12 mouse cellular contexts compared by ENCODE assay signal in genomic region chr3:94506664-94507063, GRCm38 (mm10). TPM values are rescaled to one million over a fixed set of nuclear protein-coding genes. Genes with fewer than 3 reads are reported as not detected.
DNase-seq lines count a peak whose midpoint lies in the region; ATAC-seq and TF ChIP-seq lines count a peak whose summit lies in the region.
"Had no signal": no experiment of that assay in that cellular context is flagged by ENCODE, and none has a peak within 500 bp of the region (broad histone marks: within the 10 kb centered on the region; RNA-seq: fewer than 3 reads in every experiment).

No protein-coding gene starts in this region.

- H3K27me3 ChIP-seq in liver, embryonic 11.5 days (replicated peaks; ENCODE audit: control insufficient read depth, insufficient read depth, low read length), result no peaks in the 10 kb centered on the region
- H3K27me3 ChIP-seq in liver, postnatal 0 days (ENCODE audit: insufficient read depth, low read length), result no peaks in the 10 kb centered on the region
- no peaks in the 10 kb centered on the region for H3K27me3 ChIP-seq in forebrain, embryonic 14.5 days (replicated peaks; ENCODE audit: control insufficient read depth, insufficient read depth, low read length)
- H3K27me3 ChIP-seq: forebrain, embryonic 13.5 days; hindbrain, embryonic 13.5 days; limb, embryonic 13.5 days had no signal

- WGBS in liver, embryonic 11.5 days, result 79% methylated on average over 1 of the region's 1 CpGs
- 85% methylated on average over 1 of the region's 1 CpGs for WGBS in liver, postnatal 0 days (ENCODE audit: insufficient replicate concordance)
- WGBS in forebrain, embryonic 14.5 days, result 92% methylated on average over 1 of the region's 1 CpGs

- H3K27ac ChIP-seq in liver, embryonic 11.5 days (ENCODE audit: low read depth, low read length), result no peak overlapping the region
- H3K27ac ChIP-seq in ES-E14 (ENCODE audit: insufficient read depth, low read depth, low read length, poor library complexity, severe bottlenecking), result no peak overlapping the region
- H3K27ac ChIP-seq in liver, postnatal 0 days (ENCODE audit: low read depth), result no peak overlapping the region
- H3K27ac ChIP-seq in forebrain, embryonic 14.5 days (ENCODE audit: low read depth, low read length), result no peak overlapping the region
- H3K27ac ChIP-seq: forebrain, embryonic 13.5 days; hindbrain, embryonic 13.5 days; limb, embryonic 13.5 days had no signal

- DNase-seq in CD4-positive, CD25-positive, alpha-beta regulatory T cell, adult 2 months (ENCODE audit: low read depth, low spot score), result peak; percentile 41
- DNase-seq in liver, result peak; percentile 26
- DNase-seq in liver, embryonic 11.5 days (ENCODE audit: low spot score), result no peak
- DNase-seq in ES-E14 (ENCODE audit: low read depth, low spot score), result no peak
- DNase-seq in liver, postnatal 0 days, result no peak
- DNase-seq in forebrain, embryonic 14.5 days (ENCODE audit: low spot score), result no peak
- no peak for DNase-seq in gastrocnemius, postnatal 4 days (ENCODE audit: low spot score in 2 of 2)

- no peak overlapping the region for H3K4me2 ChIP-seq in liver, embryonic 11.5 days
- H3K4me2 ChIP-seq in liver, postnatal 0 days (ENCODE audit: low read depth, low read length), result no peak overlapping the region
- H3K4me2 ChIP-seq in forebrain, embryonic 14.5 days (ENCODE audit: low read length), result no peak overlapping the region
- H3K4me2 ChIP-seq: forebrain, embryonic 13.5 days; hindbrain, embryonic 13.5 days; limb, embryonic 13.5 days had no signal

- no peak overlapping the region for H3K4me3 ChIP-seq in liver, embryonic 11.5 days (ENCODE audit: low read depth, low read length)
- H3K4me3 ChIP-seq in ES-E14 (ENCODE audit: insufficient read depth in 1 of 2, low read depth in 1 of 2, low read length in 2 of 2, poor library complexity in 1 of 2, severe bottlenecking in 1 of 2), result no peak overlapping the region
- no peak overlapping the region for H3K4me3 ChIP-seq in liver, postnatal 0 days (ENCODE audit: low read depth, low read length)
- H3K4me3 ChIP-seq in forebrain, embryonic 14.5 days (ENCODE audit: low read depth, low read length), result no peak overlapping the region
- H3K4me3 ChIP-seq: forebrain, embryonic 13.5 days; hindbrain, embryonic 13.5 days; limb, embryonic 13.5 days had no signal

- no peak for ATAC-seq in CD4-positive, CD25-positive, alpha-beta regulatory T cell, adult 4 months
- ATAC-seq in liver, embryonic 11.5 days (replicated peaks; ENCODE audit: low FRiP score), result no peak
- ATAC-seq in liver, postnatal 0 days, result no peak
- ATAC-seq in forebrain, embryonic 14.5 days, result no peak
- ATAC-seq: forebrain, embryonic 13.5 days had no signal

- in situ Hi-C loops in ES-E14 (cut with MboI; ENCODE audit: low sequenced_read_pairs in 2 of 2, unreplicated experiment in 2 of 2), result no loop called here

- TF ChIP-seq CTCF in liver, postnatal 0 days (IDR thresholded peaks at IDR 0.05; ENCODE audit: low read depth), result peak; percentile 51

- no peak for TF ChIP-seq EP300 in liver, postnatal 0 days (IDR thresholded peaks at IDR 0.05; ENCODE audit: low read depth)

- peaks cover 6% of the 10 kb centered on the region; the same call in 1 of the 2 replicates for H3K36me3 ChIP-seq in liver, embryonic 11.5 days (ENCODE audit: control insufficient read depth, insufficient read depth, low read length)
- peaks cover 8% of the 10 kb centered on the region for H3K36me3 ChIP-seq in ES-E14 (ENCODE audit: control insufficient read depth, insufficient read depth, low read length, poor library complexity, severe bottlenecking)
- H3K36me3 ChIP-seq in liver, postnatal 0 days (replicated peaks; ENCODE audit: insufficient read depth, low read length), result peaks cover 39% of the 10 kb centered on the region; the same call in 1 of the 2 replicates
- H3K36me3 ChIP-seq in forebrain, embryonic 14.5 days (ENCODE audit: control insufficient read depth, insufficient read depth, low read length), result peaks cover 48% of the 10 kb centered on the region

- no peaks in the 10 kb centered on the region for H3K4me1 ChIP-seq in liver, embryonic 11.5 days (replicated peaks; ENCODE audit: control insufficient read depth, insufficient read depth, low read length)
- H3K4me1 ChIP-seq in ES-E14 (ENCODE audit: control insufficient read depth in 2 of 2, insufficient read depth in 2 of 2, low read length in 2 of 2, poor library complexity in 1 of 2), result no peaks in the 10 kb centered on the region
- no peaks in the 10 kb centered on the region for H3K4me1 ChIP-seq in liver, postnatal 0 days (ENCODE audit: insufficient read depth)
- no peaks in the 10 kb centered on the region for H3K4me1 ChIP-seq in forebrain, embryonic 14.5 days (ENCODE audit: control insufficient read depth, insufficient read depth, low read length)
- H3K4me1 ChIP-seq: forebrain, embryonic 13.5 days; hindbrain, embryonic 13.5 days; limb, embryonic 13.5 days had no signal

- no peak overlapping the region for H3K9ac ChIP-seq in liver, embryonic 11.5 days (ENCODE audit: low read depth, low read length)
- H3K9ac ChIP-seq in ES-E14 (ENCODE audit: insufficient read depth, low read depth, low read length, poor library complexity, severe bottlenecking), result no peak overlapping the region
- H3K9ac ChIP-seq in liver, postnatal 0 days (replicated peaks), result no peak overlapping the region
- H3K9ac ChIP-seq in forebrain, embryonic 14.5 days (ENCODE audit: low read length), result no peak overlapping the region
- H3K9ac ChIP-seq: forebrain, embryonic 13.5 days; hindbrain, embryonic 13.5 days; limb, embryonic 13.5 days had no signal

- no peaks in the 10 kb centered on the region for H3K9me3 ChIP-seq in liver, embryonic 11.5 days (ENCODE audit: control insufficient read depth, low read length)
- no peaks in the 10 kb centered on the region for H3K9me3 ChIP-seq in ES-E14 (ENCODE audit: control insufficient read depth, insufficient read depth, low read depth, low read length)
- H3K9me3 ChIP-seq in liver, postnatal 0 days (ENCODE audit: low read length), result no peaks in the 10 kb centered on the region
- no peaks in the 10 kb centered on the region; the same call in 1 of the 2 replicates for H3K9me3 ChIP-seq in forebrain, embryonic 14.5 days (replicated peaks; ENCODE audit: control insufficient read depth, low read length)
- H3K9me3 ChIP-seq: forebrain, embryonic 13.5 days; hindbrain, embryonic 13.5 days; limb, embryonic 13.5 days had no signal

TF ChIP-seq in ES-E14, 5 proteins besides CTCF, POLR2A, EP300 and RAD21:
- no peak for TF ChIP-seq HCFC1 (IDR thresholded peaks at IDR 0.05; ENCODE audit: borderline replicate concordance, insufficient read depth, low read length)
- no peak for TF ChIP-seq MAFK (IDR thresholded peaks at IDR 0.05; ENCODE audit: insufficient read depth, low read depth, low read length)
- no peak for TF ChIP-seq ZNF384 (IDR thresholded peaks at IDR 0.05; ENCODE audit: low read depth, low read length)
- TF ChIP-seq CHD2 (IDR thresholded peaks at IDR 0.05; ENCODE audit: low read depth, low read length), result no peak
- 0 out of 2 replicates have a peak, but pooled peaks have one; percentile 17 for TF ChIP-seq ZC3H11A (IDR thresholded peaks at IDR 0.05; ENCODE audit: borderline replicate concordance, low read depth, low read length)

RNA-seq across cellular contexts. Expression of gene Riiad1, which starts 26.5 kb away (rescaled TPM):
- 1 to 10 TPM in 1 of 2 experiments, not detected in 1; 1.4 TPM for polyA plus RNA-seq in CD4-positive, CD25-positive, alpha-beta regulatory T cell, adult 4 months (2017; shearing (Covaris generic))
- 0.53 TPM in 1 of 2 replicates, not detected in the other for polyA plus RNA-seq in liver, embryonic 11.5 days (2014; fragmentation: Nextera tagmentation; extraction: Ambion mirVana)
- not detected in 2 replicates for total RNA-seq in ES-E14 (2012; rRNA removed)
- 0.34 TPM in 1 of 2 replicates, not detected in the other for polyA plus RNA-seq in liver, postnatal 0 days (2015; fragmentation: Nextera tagmentation; extraction: Ambion mirVana)
- 14.7 and 19.2 TPM in 2 replicates for polyA plus RNA-seq in forebrain, embryonic 14.5 days (2014; fragmentation: Nextera tagmentation; extraction: Ambion mirVana)
- 1 to 10 TPM; 6.1 to 8.0 TPM for total RNA-seq in gastrocnemius, postnatal 4 days (2021)

RNA-seq across cellular contexts. Expression of gene Celf3, which starts 28.6 kb away (rescaled TPM):
- polyA plus RNA-seq in CD4-positive, CD25-positive, alpha-beta regulatory T cell, adult 4 months (2017; shearing (Covaris generic)), result 1 to 10 TPM in 1 of 2 experiments, under 1 TPM in 1; 0.55 to 1.8 TPM
- polyA plus RNA-seq in liver, embryonic 11.5 days (2014; fragmentation: Nextera tagmentation; extraction: Ambion mirVana), result 2.9 and 3.8 TPM in 2 replicates
- total RNA-seq in ES-E14 (2012; rRNA removed), result 0.27 and 0.42 TPM in 2 replicates
- polyA plus RNA-seq in liver, postnatal 0 days (2015; fragmentation: Nextera tagmentation; extraction: Ambion mirVana), result 0.04 and 0.06 TPM in 2 replicates
- polyA plus RNA-seq in forebrain, embryonic 14.5 days (2014; fragmentation: Nextera tagmentation; extraction: Ambion mirVana), result 301 and 306 TPM in 2 replicates
- total RNA-seq in gastrocnemius, postnatal 4 days (2021), result under 1 TPM in 1 of 2 experiments, not detected in 1; 0.27 TPM
- total RNA-seq: megakaryocyte, adult 5-6 weeks had no signal

Comparison
In these comparisons a context has a peak if more than half of its experiments do, and no peak if none do; other contexts are left out.
1. DNase-seq: peak in CD4-positive, CD25-positive, alpha-beta regulatory T cell, adult 2 months (single experiment) and liver (single experiment); none in liver, embryonic 11.5 days (single experiment), ES-E14 (single experiment), liver, postnatal 0 days (single experiment), forebrain, embryonic 14.5 days (single experiment) and gastrocnemius, postnatal 4 days (0 of 2).
2. RNA of gene Celf3, which starts 28.6 kb away (polyA plus RNA-seq): 301 to 306 TPM in forebrain, embryonic 14.5 days; 2.9 to 3.8 TPM in liver, embryonic 11.5 days, 0.55 to 1.8 TPM in CD4-positive, CD25-positive, alpha-beta regulatory T cell, adult 4 months and 0.04 to 0.06 TPM in liver, postnatal 0 days; every median in the first group is over 10 times any median in the second.